Mouse (Mus musculus) heart, postnatal 0 days (tissue): ENCODE results near the gene Slc44a3. TPM values are rescaled to one million over a fixed set of nuclear protein-coding genes. Genes with fewer than 3 reads are reported as not detected.

Experiments used
- ATAC-seq: fragments of 200-750 bp; cut with Nextera tagmentation; 2 replicates; pipeline ENCODE4 v1.8.0; 2017; ENCODE audit warnings: low read depth, moderate number of reproducible peaks, moderate library complexity; ENCODE audit not compliant: insufficient read depth
- DNase-seq: peaks from one replicate; pipeline ENCODE4 v3.0.0-alpha.2; 2016; ENCODE audit warnings: low spot score
- H3K27ac ChIP-seq: fragments of 300-500 bp; sonication (generic); 2 replicates; pipeline ENCODE4 v1.5.1; 2014; ENCODE audit warnings: low read depth, mild to moderate bottlenecking
- H3K27me3 ChIP-seq: fragments of 300-500 bp; sonication (generic); 2 replicates; pipeline ENCODE4 v1.6.1; 2014; ENCODE audit warnings: low read length, mixed read lengths; ENCODE audit not compliant: control insufficient read depth, insufficient read depth
- H3K36me3 ChIP-seq: fragments of 300-500 bp; sonication (generic); replicated peaks from 2 replicates; pipeline ENCODE4 v1.6.1; 2014; ENCODE audit warnings: low read length, mixed read lengths; ENCODE audit not compliant: control insufficient read depth, insufficient read depth
- H3K4me1 ChIP-seq: fragments of 300-500 bp; sonication (generic); 2 replicates; pipeline ENCODE4 v1.6.1; 2014; ENCODE audit warnings: antibody characterized with exemption; ENCODE audit not compliant: control insufficient read depth, insufficient read depth
- H3K4me2 ChIP-seq: fragments of 300-500 bp; sonication (generic); 2 replicates; pipeline ENCODE4 v1.6.1; 2014; ENCODE audit warnings: low read depth, mild to moderate bottlenecking, low read length, moderate library complexity
- H3K4me3 ChIP-seq: fragments of 300-500 bp; sonication (generic); 2 replicates; pipeline ENCODE4 v1.5.1; 2014; ENCODE audit warnings: low read depth, low read length
- H3K9ac ChIP-seq: fragments of 300-500 bp; sonication (generic); replicated peaks from 2 replicates; pipeline ENCODE4 v1.6.1; 2014; ENCODE audit warnings: low read depth, low read length, mixed read lengths
- H3K9me3 ChIP-seq: fragments of 300-500 bp; sonication (generic); replicated peaks from 2 replicates; pipeline ENCODE4 v1.6.1; 2016; ENCODE audit warnings: low read length; ENCODE audit not compliant: control insufficient read depth
- CTCF ChIP-seq: IDR thresholded peaks from 2 replicates; pipeline ENCODE4 v1.5.1; 2016; ENCODE audit warnings: antibody characterized with exemption, control low read depth, low read depth
- EP300 ChIP-seq: IDR thresholded peaks from 2 replicates; pipeline ENCODE4 v1.6.1; 2016; ENCODE audit warnings: antibody characterized with exemption, low read depth
- whole genome bisulfite sequencing: fragments of 180-500 bp; shearing (Covaris S2); extraction: QIAGEN DNeasy Blood & Tissue Kit; methylation state at CpG from one replicate; pipeline ENCODE4 v1.1.7; 2014; 5-methylcytosine and 5-hydroxymethylcytosine counted together
- polyA plus RNA-seq: library from polyadenylated mRNA; unstranded; fragments of >200 nt; fragmentation: Nextera tagmentation; extraction: Ambion mirVana; gene quantifications from 2 replicates; pipeline ENCODE4 v1.2.1, GENCODE M21; 2015
- total RNA-seq: library from RNA; depleted of rRNA; stranded (reverse); fragments of >200 nt; gene quantifications from 2 replicates; pipeline ENCODE4 v1.2.3, GENCODE M21; 2014; ENCODE audit warnings: low replicate concordance; rRNA removed

Slc44a3 gene
- 1.5 and 6.0 TPM in 2 replicates for total RNA-seq
- polyA plus RNA-seq = 0.79 and 1.3 TPM in 2 replicates

- peak within 1 kb of the TSS; percentile 41 for H3K4me3 ChIP-seq
Measured at GRCm38 (mm10) chr3:121532176-121532575, at the start of gene Slc44a3. Gene Slc44a3, minus strand, starts transcription at chr3:121532404.

GRCm38 (mm10) chr3:121579880-121580549, 47.8 kb upstream of the Slc44a3 start:
- Histone ChIP-seq H3K4me3 (no peak overlapping the region), H3K4me1 (no peaks in the 10 kb centered on the region; the same call in 1 of the 2 replicates), H3K9me3 (no peaks in the 10 kb centered on the region), H3K9ac (no peak overlapping the region), H3K27ac (no peak overlapping the region), H3K27me3 (no peaks in the 10 kb centered on the region), H3K4me2 (no peak overlapping the region), H3K36me3 (no peaks in the 10 kb centered on the region)
- no peak for DNase-seq
- TF ChIP-seq EP300 (no peak), CTCF (no peak)
- WGBS = 77% methylated on average over 6 of the region's 6 CpGs
- ATAC-seq = no peak

More at GRCm38 (mm10) chr3:121532176-121532575, at the start of gene Slc44a3:
- WGBS = 2% methylated on average over 24 of the region's 24 CpGs
- Histone ChIP-seq H3K27me3 (0 out of 2 replicates have a peak, but pooled peaks cover 7% of the 10 kb centered on the region), H3K36me3 (no peaks in the 10 kb centered on the region), H3K4me1 (peaks cover 8% of the 10 kb centered on the region), H3K27ac (no peak within 1 kb of the TSS), H3K9ac (peak within 1 kb of the TSS; percentile 40; the same call in 1 of the 2 replicates), H3K4me2 (peak within 1 kb of the TSS; percentile 72), H3K9me3 (no peaks in the 10 kb centered on the region)
- DNase-seq (no peak), ATAC-seq (peak; percentile 55)
- TF ChIP-seq EP300 = no peak
- TF ChIP-seq CTCF = peak; percentile 25; the same call in 1 of the 2 replicates

DNA sequence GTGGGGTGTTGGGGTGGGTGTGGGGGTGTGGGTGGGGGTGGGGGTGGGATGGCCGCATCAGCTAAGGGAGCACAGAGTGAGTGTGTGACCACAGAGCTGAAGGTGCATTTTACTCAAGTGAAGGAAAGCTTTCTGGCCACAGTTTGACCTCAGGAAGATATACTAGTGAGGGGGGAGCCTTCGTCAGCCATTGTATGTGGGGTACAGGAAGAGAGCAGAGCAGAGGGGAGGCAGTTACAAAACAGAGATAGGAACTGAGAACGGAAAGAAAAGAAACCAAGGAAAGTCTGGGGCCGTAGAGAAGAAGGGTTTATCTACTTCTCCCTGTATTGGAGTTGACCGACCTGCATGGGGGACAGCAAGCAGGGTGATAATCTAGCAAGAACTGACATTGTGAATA, 47.2 kb upstream of the Slc44a3 start:
- no peak overlapping the region for H3K9ac ChIP-seq
- no peak overlapping the region for H3K27ac ChIP-seq
- ATAC-seq (no peak), DNase-seq (no peak)
- H3K4me2 ChIP-seq = no peak overlapping the region
- H3K4me3 ChIP-seq = no peak overlapping the region
- H3K27me3 ChIP-seq = no peaks in the 10 kb centered on the region
- no peaks in the 10 kb centered on the region; the same call in 1 of the 2 replicates for H3K4me1 ChIP-seq
- H3K36me3 ChIP-seq = no peaks in the 10 kb centered on the region
- H3K9me3 ChIP-seq = no peaks in the 10 kb centered on the region
- no peak for TF ChIP-seq CTCF
- TF ChIP-seq EP300 = no peak
- 68% methylated on average over 5 of the region's 5 CpGs for WGBS

DNA sequence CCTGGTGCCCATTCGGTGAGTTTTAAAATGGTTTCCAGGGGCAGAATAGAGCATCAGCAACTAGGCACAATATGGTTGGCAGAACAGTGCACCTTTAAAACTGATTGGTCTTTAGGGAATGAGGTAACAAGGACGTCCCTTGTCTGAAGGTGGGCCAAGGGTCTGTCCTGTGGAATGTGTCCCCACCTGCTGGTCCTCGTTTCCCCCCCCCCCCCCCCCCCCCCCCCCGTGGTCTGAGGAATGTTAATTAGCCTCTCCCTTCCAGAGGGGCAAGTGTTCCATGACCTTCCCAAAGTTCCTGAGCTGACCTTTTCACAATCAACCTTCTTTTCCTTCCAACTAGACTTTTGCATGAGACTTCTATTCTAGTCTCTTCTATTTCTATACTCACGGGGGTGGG, 46.5 kb upstream of the Slc44a3 start:
- H3K4me2 ChIP-seq = no peak overlapping the region
- WGBS = 54% methylated on average over 4 of the region's 5 CpGs
- H3K4me1 ChIP-seq = no peaks in the 10 kb centered on the region; the same call in 1 of the 2 replicates
- no peak overlapping the region for H3K4me3 ChIP-seq
- H3K9me3 ChIP-seq = no peaks in the 10 kb centered on the region
- no peaks in the 10 kb centered on the region for H3K36me3 ChIP-seq
- no peak overlapping the region for H3K27ac ChIP-seq
- H3K9ac ChIP-seq = no peak overlapping the region
- no peak for DNase-seq
- no peak for ATAC-seq
- TF ChIP-seq EP300 (no peak), CTCF (no peak)
- no peaks in the 10 kb centered on the region for H3K27me3 ChIP-seq

DNA sequence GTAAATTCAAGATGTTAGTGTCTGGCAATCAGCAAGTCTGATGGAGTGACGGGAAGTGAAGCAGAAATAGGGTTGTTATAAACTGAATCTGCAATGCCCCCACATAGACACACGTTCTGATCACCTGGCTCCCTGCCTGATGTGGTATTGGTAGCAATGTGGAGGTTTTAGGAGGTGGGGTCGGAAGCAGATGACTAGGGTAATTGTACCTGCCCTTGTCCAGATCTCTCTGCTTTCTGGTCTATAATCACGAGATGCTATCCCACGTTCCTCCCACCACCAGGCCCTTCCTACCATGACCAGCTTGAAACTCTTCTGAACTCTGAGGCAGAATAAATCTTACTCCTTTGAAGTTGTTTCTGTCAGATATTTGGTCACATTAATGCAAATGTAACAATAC, 45.4 kb upstream of the Slc44a3 start:
- H3K4me2 ChIP-seq = no peak overlapping the region
- H3K4me1 ChIP-seq = no peaks in the 10 kb centered on the region; the same call in 1 of the 2 replicates
- DNase-seq (no peak), ATAC-seq (no peak)
- 92% methylated on average over 5 of the region's 5 CpGs for WGBS
- H3K27ac ChIP-seq = 0 out of 2 replicates have a peak overlapping the region, but pooled peaks have one; percentile 1
- H3K9ac ChIP-seq = no peak overlapping the region
- no peak overlapping the region for H3K4me3 ChIP-seq
- H3K36me3 ChIP-seq = no peaks in the 10 kb centered on the region
- TF ChIP-seq EP300 (no peak), CTCF (no peak)
- no peaks in the 10 kb centered on the region for H3K27me3 ChIP-seq
- no peaks in the 10 kb centered on the region for H3K9me3 ChIP-seq
